Mouse (Mus musculus) T-helper 2 cell (primary cell): ENCODE results near the gene Hist1h3d.
"Not testable (repeated sequence)": the region's sequence is repeated elsewhere in the genome, so short reads cannot be mapped to it uniquely, and the experiment has no call there.

ENCODE experiments used
- in situ Hi-C: fragments of 300-600 bp; cut with MboI, MseI; formaldehyde crosslinking; loops from one replicate; pipeline ENCODE4 v1.15.1; 2025; ENCODE audit warnings: high pct_unique_total_duplicates

The Hist1h3d gene

GRCm38 (mm10) chr13:23620056-23620732 is 44.6 kb downstream of the Hist1h3d start:
- in situ Hi-C loops = no loop called here

GRCm38 (mm10) chr13:23620733-23621531 is 45.4 kb downstream of the Hist1h3d start, which contains the start of gene Hist1h2be:
Gene Hist1h2be, minus strand, starts transcription at chr13:23621124.
- in situ Hi-C loops = no loop called here

GRCm38 (mm10) chr13:23621532-23622174 is 46.1 kb downstream of the Hist1h3d start:
- in situ Hi-C loops = no loop called here

GRCm38 (mm10) chr13:23622175-23622671 is 46.7 kb downstream of the Hist1h3d start, which contains the start of gene Hist1h1e:
Gene Hist1h1e, minus strand, starts transcription at chr13:23622558.
- in situ Hi-C loops = not testable (repeated sequence)

GRCm38 (mm10) chr13:23622861-23623450 is 47.4 kb downstream of the Hist1h3d start:
- in situ Hi-C loops = no loop called here
